Mouse (Mus musculus) neural tube, embryonic 10.5 days (tissue): Measurements from ENCODE around the gene Kcnj16.

ENCODE experiments used
- DNase-seq: peaks from one replicate; pipeline ENCODE4 v3.0.0-alpha.2; 2017; ENCODE audit warnings: low spot score; ENCODE audit errors: extremely low spot score

Kcnj16 gene

GRCm38 (mm10) chr11:110967762-110968135, at the start of gene Kcnj16:
Gene Kcnj16 (plus strand): TSS chr11:110968033.
- DNase-seq: no peak

GRCm38 (mm10) chr11:110918808-110919465, 48.9 kb upstream of the Kcnj16 start:
- DNase-seq: no peak

- no peak for DNase-seq
Observed at GRCm38 (mm10) chr11:110935699-110936098, 32.1 kb upstream of the Kcnj16 start.

- no peak for DNase-seq
Observed at GRCm38 (mm10) chr11:110942280-110942679, 25.6 kb upstream of the Kcnj16 start.

GRCm38 (mm10) chr11:110942695-110943135, 25.1 kb upstream of the Kcnj16 start:
- DNase-seq: no peak

- DNase-seq: no peak
Observed at GRCm38 (mm10) chr11:110956665-110957064, 11.2 kb upstream of the Kcnj16 start.

GRCm38 (mm10) chr11:110961592-110962021, 6.2 kb upstream of the Kcnj16 start:
- no peak for DNase-seq

- DNase-seq: no peak
Observed at GRCm38 (mm10) chr11:110967019-110967761, 643 bp upstream of the Kcnj16 start.

- DNase-seq: no peak
Observed at GRCm38 (mm10) chr11:110968901-110969300, 1.1 kb downstream of the Kcnj16 start.

- DNase-seq: no peak
Observed at GRCm38 (mm10) chr11:110985508-110985907, 17.7 kb downstream of the Kcnj16 start.

GRCm38 (mm10) chr11:110985949-110986348, 18.1 kb downstream of the Kcnj16 start:
- no peak for DNase-seq

GRCm38 (mm10) chr11:110993616-110994015, 25.8 kb downstream of the Kcnj16 start:
- DNase-seq: no peak

- no peak for DNase-seq
Observed at GRCm38 (mm10) chr11:110997211-110997610, 29.4 kb downstream of the Kcnj16 start.

GRCm38 (mm10) chr11:111005103-111005502, 37.3 kb downstream of the Kcnj16 start:
- DNase-seq: no peak

GRCm38 (mm10) chr11:111009471-111009870, 41.6 kb downstream of the Kcnj16 start:
- peak; percentile 23 for DNase-seq

- DNase-seq: no peak
Observed at GRCm38 (mm10) chr11:111016206-111016605, 48.4 kb downstream of the Kcnj16 start.

GRCm38 (mm10) chr11:111020211-111020610, 52.4 kb downstream of the Kcnj16 start:
- no peak for DNase-seq

- no peak for DNase-seq
Observed at GRCm38 (mm10) chr11:111022681-111023281, 54.9 kb downstream of the Kcnj16 start.

GRCm38 (mm10) chr11:111042175-111042574, 74.3 kb downstream of the Kcnj16 start:
- peak; percentile 19 for DNase-seq

- DNase-seq: no peak
Observed at GRCm38 (mm10) chr11:111043298-111043697, 75.5 kb downstream of the Kcnj16 start.

- no peak for DNase-seq
Observed at GRCm38 (mm10) chr11:111054252-111054651, 86.4 kb downstream of the Kcnj16 start.
